Mouse (Mus musculus) c-Kit-positive CD71-negative TER-119-negative erythroid progenitor cells, embryonic 14.5 days (primary cell): ENCODE results near the gene Ifnb1.

ENCODE experiments used
- DNase-seq: peaks from one replicate; pipeline ENCODE4 v3.0.0-alpha.2; 2013; ENCODE audit warnings: low read depth

Gene Ifnb1

GRCm38 (mm10) chr4:88501247-88501646 lies 21.3 kb downstream of the Ifnb1 start:
- no peak for DNase-seq

- no peak for DNase-seq
Observed at GRCm38 (mm10) chr4:88496321-88497018, 26.1 kb downstream of the Ifnb1 start.

GRCm38 (mm10) chr4:88489622-88490021 lies 33.0 kb downstream of the Ifnb1 start:
- DNase-seq: no peak

GRCm38 (mm10) chr4:88488107-88488506 lies 34.5 kb downstream of the Ifnb1 start:
- DNase-seq: no peak

GRCm38 (mm10) chr4:88480130-88480529 lies 42.4 kb downstream of the Ifnb1 start:
- no peak for DNase-seq

GRCm38 (mm10) chr4:88478809-88479186 lies 43.8 kb downstream of the Ifnb1 start:
- DNase-seq: no peak

- no peak for DNase-seq
Observed at GRCm38 (mm10) chr4:88478177-88478808, 44.3 kb downstream of the Ifnb1 start.

- DNase-seq: no peak
Observed at GRCm38 (mm10) chr4:88476511-88477210, 45.9 kb downstream of the Ifnb1 start.

- DNase-seq: no peak
Observed at GRCm38 (mm10) chr4:88476084-88476483, 46.5 kb downstream of the Ifnb1 start.
